Mouse (Mus musculus) erythroblast, embryonic 14.5 days (primary cell): Measurements from ENCODE around the gene B230217C12Rik. TPM values are rescaled to one million over a fixed set of nuclear protein-coding genes. Genes with fewer than 3 reads are reported as not detected.
"Not testable (repeated sequence)": the region's sequence is repeated elsewhere in the genome, so short reads cannot be mapped to it uniquely, and the experiment has no call there.

Source experiments
- H3K27me3 ChIP-seq: 2 replicates; pipeline ENCODE4 v1.6.1; 2012; ENCODE audit warnings: inconsistent platforms; ENCODE audit not compliant: control insufficient read depth
- H3K36me3 ChIP-seq: 2 replicates; pipeline ENCODE4 v1.6.1; 2012; ENCODE audit warnings: mild to moderate bottlenecking, inconsistent platforms; ENCODE audit not compliant: control insufficient read depth
- H3K4me1 ChIP-seq: 2 replicates; pipeline ENCODE4 v1.6.1; 2012; ENCODE audit warnings: inconsistent platforms; ENCODE audit not compliant: control insufficient read depth
- H3K4me3 ChIP-seq: replicated peaks from 2 replicates; pipeline ENCODE3; 2012; ENCODE audit warnings: moderate library complexity, mild to moderate bottlenecking, inconsistent platforms
- H3K9me3 ChIP-seq: 2 replicates; pipeline ENCODE4 v1.6.1; 2012; ENCODE audit warnings: low read length, inconsistent platforms, mixed read lengths; ENCODE audit not compliant: control insufficient read depth
- GATA1 ChIP-seq: IDR thresholded peaks from 2 replicates; pipeline ENCODE4 v1.6.1; 2012; ENCODE audit warnings: low read length, inconsistent platforms, mixed read lengths
- TAL1 ChIP-seq: IDR thresholded peaks from 3 replicates; pipeline ENCODE4 v1.6.1; 2012; ENCODE audit warnings: low read length, inconsistent platforms, mixed read lengths
- polyA plus RNA-seq: library from polyadenylated mRNA; stranded (reverse); fragments of >175 nt; gene quantifications from 2 replicates; pipeline ENCODE4 v1.2.3, GENCODE M21; 2012

The B230217C12Rik gene
- polyA plus RNA-seq, 1 experiment = not detected

GRCm38 (mm10) chr11:97829365-97829764 is 11.2 kb upstream of the B230217C12Rik start:
- H3K9me3 ChIP-seq = no peaks in the 10 kb centered on the region
- H3K4me1 ChIP-seq = no peaks in the 10 kb centered on the region; the same call in 1 of the 2 replicates
- H3K36me3 ChIP-seq = peaks cover 14% of the 10 kb centered on the region
- H3K4me3 ChIP-seq = no peak overlapping the region
- TF ChIP-seq TAL1 = no peak
- no peak for TF ChIP-seq GATA1
- no peaks in the 10 kb centered on the region for H3K27me3 ChIP-seq

GRCm38 (mm10) chr11:97829913-97830476 is 10.6 kb upstream of the B230217C12Rik start:
- H3K9me3 ChIP-seq = no peaks in the 10 kb centered on the region
- no peaks in the 10 kb centered on the region; the same call in 1 of the 2 replicates for H3K4me1 ChIP-seq
- H3K36me3 ChIP-seq = peaks cover 17% of the 10 kb centered on the region
- no peaks in the 10 kb centered on the region for H3K27me3 ChIP-seq
- H3K4me3 ChIP-seq = no peak overlapping the region
- TF ChIP-seq TAL1 (no peak), GATA1 (no peak)

GRCm38 (mm10) chr11:97830501-97830900 is 10.1 kb upstream of the B230217C12Rik start:
- no peaks in the 10 kb centered on the region for H3K9me3 ChIP-seq
- H3K4me1 ChIP-seq = no peaks in the 10 kb centered on the region; the same call in 1 of the 2 replicates
- no peaks in the 10 kb centered on the region for H3K27me3 ChIP-seq
- no peak overlapping the region for H3K4me3 ChIP-seq
- peaks cover 15% of the 10 kb centered on the region for H3K36me3 ChIP-seq
- TF ChIP-seq TAL1 = no peak
- no peak for TF ChIP-seq GATA1

GRCm38 (mm10) chr11:97832001-97832400 is 8.6 kb upstream of the B230217C12Rik start:
- Histone ChIP-seq H3K4me3 (no peak overlapping the region), H3K36me3 (peaks cover 23% of the 10 kb centered on the region), H3K4me1 (peaks cover 2% of the 10 kb centered on the region), H3K27me3 (no peaks in the 10 kb centered on the region), H3K9me3 (no peaks in the 10 kb centered on the region)
- TF ChIP-seq TAL1 (no peak), GATA1 (no peak)

GRCm38 (mm10) chr11:97833352-97833751 is 7.2 kb upstream of the B230217C12Rik start:
- H3K36me3 ChIP-seq = peaks cover 23% of the 10 kb centered on the region

GRCm38 (mm10) chr11:97836541-97836940 is 4.0 kb upstream of the B230217C12Rik start:
- H3K36me3 ChIP-seq = peaks cover 23% of the 10 kb centered on the region
- H3K4me1 ChIP-seq = peaks cover 24% of the 10 kb centered on the region
- H3K9me3 ChIP-seq = no peaks in the 10 kb centered on the region
- no peaks in the 10 kb centered on the region for H3K27me3 ChIP-seq
- TF ChIP-seq TAL1 (no peak), GATA1 (no peak)
- no peak overlapping the region for H3K4me3 ChIP-seq

More at GRCm38 (mm10) chr11:97833352-97833751, 7.2 kb upstream of the B230217C12Rik start:
- Histone ChIP-seq H3K9me3 (no peaks in the 10 kb centered on the region), H3K27me3 (no peaks in the 10 kb centered on the region), H3K4me3 (no peak overlapping the region), H3K4me1 (peaks cover 12% of the 10 kb centered on the region)
- TF ChIP-seq GATA1 (no peak), TAL1 (no peak)

GRCm38 (mm10) chr11:97837051-97837450 is 3.5 kb upstream of the B230217C12Rik start:
- H3K36me3 ChIP-seq = peaks cover 23% of the 10 kb centered on the region
- H3K9me3 ChIP-seq, H3K27me3 ChIP-seq, H3K4me3 ChIP-seq: not testable (repeated sequence)
- H3K4me1 ChIP-seq = peaks cover 24% of the 10 kb centered on the region

- no peaks in the 10 kb centered on the region for H3K27me3 ChIP-seq
- H3K4me1 ChIP-seq = peaks cover 24% of the 10 kb centered on the region
- peaks cover 20% of the 10 kb centered on the region for H3K36me3 ChIP-seq
- TF ChIP-seq TAL1 (no peak), GATA1 (no peak)
- no peaks in the 10 kb centered on the region for H3K9me3 ChIP-seq
- no peak overlapping the region for H3K4me3 ChIP-seq
Observed at GRCm38 (mm10) chr11:97837641-97838149, 2.9 kb upstream of the B230217C12Rik start.

- H3K4me3 ChIP-seq = no peak overlapping the region
- H3K9me3 ChIP-seq = no peaks in the 10 kb centered on the region
- H3K4me1 ChIP-seq = peaks cover 24% of the 10 kb centered on the region
- H3K36me3 ChIP-seq = peaks cover 19% of the 10 kb centered on the region
- TF ChIP-seq TAL1 (no peak), GATA1 (no peak)
- H3K27me3 ChIP-seq = no peaks in the 10 kb centered on the region
Observed at GRCm38 (mm10) chr11:97838779-97839440, 1.7 kb upstream of the B230217C12Rik start.
